Mouse (Mus musculus) bone marrow, adult 2 months (tissue): ENCODE data around the gene Me1. TPM values are rescaled to one million over a fixed set of nuclear protein-coding genes. Genes with fewer than 3 reads are reported as not detected.

ENCODE experiments used
- H3K27ac ChIP-seq: fragments of 200-500 bp; 2 replicates; pipeline ENCODE4 v1.5.1; 2012; ENCODE audit warnings: low read depth, mild to moderate bottlenecking, control low read depth, inconsistent platforms, low read length; ENCODE audit not compliant: control insufficient read depth, poor library complexity, insufficient read depth
- H3K4me1 ChIP-seq: fragments of 200-500 bp; 2 replicates; pipeline ENCODE4 v1.6.1; 2011; ENCODE audit warnings: low read length; ENCODE audit not compliant: control insufficient read depth, insufficient read depth
- H3K4me3 ChIP-seq: fragments of 200-500 bp; replicated peaks from 2 replicates; pipeline ENCODE3; 2011; ENCODE audit warnings: mild to moderate bottlenecking, low read depth, low read length, control low read depth; ENCODE audit not compliant: control insufficient read depth
- CTCF ChIP-seq: fragments of 200-500 bp; IDR thresholded peaks from 2 replicates; pipeline ENCODE4 v1.5.1; 2011; ENCODE audit warnings: low read length, control low read depth; ENCODE audit not compliant: control insufficient read depth, insufficient read depth
- POLR2A ChIP-seq: fragments of 200-500 bp; IDR thresholded peaks from 2 replicates; pipeline ENCODE4 v1.6.1; 2011; ENCODE audit warnings: low read depth, mild to moderate bottlenecking, control low read depth, low read length, borderline replicate concordance; ENCODE audit not compliant: control insufficient read depth
- WGBS: fragments of 180-500 bp; shearing (Covaris S2); methylation state at CpG from one replicate; pipeline ENCODE4 v1.1.7; 2018; 5-methylcytosine and 5-hydroxymethylcytosine counted together
- polyA plus RNA-seq: library from polyadenylated mRNA; stranded (reverse); fragments of >200 nt; gene quantifications from 2 replicates; pipeline ENCODE4 v1.2.4, GENCODE M21; 2011; ENCODE audit warnings: low replicate concordance; ENCODE audit not compliant: missing spikeins, insufficient read depth, insufficient read length

The Me1 gene
- polyA plus RNA-seq, 1 experiment, result 3.0 TPM

DNA sequence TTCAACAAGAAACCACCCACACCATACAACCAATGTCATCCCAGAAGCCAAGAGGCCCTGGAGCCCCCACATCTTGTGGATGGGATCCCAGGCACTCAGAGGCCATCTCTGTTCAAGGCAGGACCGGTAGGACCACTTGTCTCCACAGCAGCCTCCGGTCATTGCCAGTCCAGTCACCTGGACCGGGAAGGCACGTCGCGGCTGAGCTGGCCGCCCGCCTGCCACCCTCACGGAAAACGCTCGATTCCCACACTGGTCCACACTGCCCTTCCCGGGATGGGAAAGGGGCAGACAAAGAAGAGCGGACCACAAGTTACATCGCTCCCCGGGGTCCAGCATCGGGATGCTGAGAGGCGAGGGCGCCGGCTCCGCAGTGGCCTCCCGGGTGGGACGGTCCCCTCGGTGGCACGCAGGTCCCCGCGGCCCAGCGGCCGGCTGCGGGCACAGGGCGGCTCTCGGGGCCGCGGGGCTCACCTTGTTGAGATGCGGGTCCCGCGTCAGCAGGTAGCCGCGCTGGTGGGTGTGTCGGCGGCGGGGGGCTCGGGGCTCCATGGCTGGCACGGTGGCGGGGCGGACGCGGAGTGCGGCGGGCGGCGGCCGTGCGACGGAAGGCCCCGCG is 445 bp downstream of the Me1 start:
- no peaks in the 10 kb centered on the region for H3K4me1 ChIP-seq
- H3K4me3 ChIP-seq, result no peak overlapping the region
- WGBS, result 4% methylated on average over 49 of the region's 56 CpGs
- H3K27ac ChIP-seq, result no peak overlapping the region
- no peak for TF ChIP-seq CTCF
- TF ChIP-seq POLR2A, result no peak

GRCm38 (mm10) chr9:86694644-86695043 is 1.1 kb downstream of the Me1 start:
- no peak for TF ChIP-seq CTCF
- Histone ChIP-seq H3K4me1 (no peaks in the 10 kb centered on the region), H3K4me3 (no peak overlapping the region), H3K27ac (no peak overlapping the region)
- 86% methylated on average over 7 of the region's 7 CpGs for WGBS

DNA sequence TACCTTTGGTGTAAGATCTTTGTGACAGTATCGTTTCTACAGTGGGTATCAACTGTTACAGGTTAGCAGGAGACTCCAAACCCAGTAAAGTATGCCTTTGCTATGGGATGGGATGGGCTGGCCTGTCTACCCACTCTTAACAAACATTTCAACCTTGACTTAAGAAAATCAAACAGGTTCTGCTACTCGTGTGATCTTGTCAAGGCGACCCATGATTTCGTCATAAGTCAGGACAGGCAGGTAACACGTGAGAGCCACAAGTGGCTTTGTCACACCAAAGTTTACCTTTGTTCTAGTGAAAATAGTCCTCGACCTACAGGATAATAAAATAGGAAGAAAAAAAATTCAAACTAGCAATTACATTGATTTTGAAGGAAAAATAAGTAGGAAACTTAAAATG is 1.8 kb downstream of the Me1 start:
- TF ChIP-seq POLR2A (no peak), CTCF (no peak)
- Histone ChIP-seq H3K4me1 (no peaks in the 10 kb centered on the region), H3K4me3 (no peak overlapping the region), H3K27ac (no peak overlapping the region)
- WGBS, result 75% methylated on average over 6 of the region's 6 CpGs

GRCm38 (mm10) chr9:86692676-86693075 is 3.1 kb downstream of the Me1 start:
- TF ChIP-seq CTCF (no peak), POLR2A (no peak)
- Histone ChIP-seq H3K27ac (no peak overlapping the region), H3K4me1 (no peaks in the 10 kb centered on the region), H3K4me3 (no peak overlapping the region)
- 70% methylated on average over 3 of the region's 3 CpGs for WGBS

DNA sequence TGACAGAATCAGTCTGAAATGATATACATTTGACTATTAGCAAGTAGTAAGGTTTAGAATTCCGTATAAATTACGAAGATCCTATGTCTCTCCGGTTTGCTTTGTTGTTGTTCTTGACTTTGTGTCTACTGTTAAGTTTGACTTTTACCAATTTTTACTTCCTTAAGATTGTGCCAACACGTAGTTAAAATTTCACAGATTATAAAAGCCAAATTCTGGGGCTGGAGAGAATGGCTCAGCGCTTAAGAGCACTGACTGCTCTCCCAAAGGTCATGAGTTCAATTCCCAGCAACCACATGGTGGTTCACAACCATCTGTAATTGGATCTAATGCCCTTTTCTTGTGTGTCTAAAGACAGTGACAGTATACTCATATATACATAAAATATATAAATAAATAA is 3.5 kb downstream of the Me1 start:
- Histone ChIP-seq H3K4me3 (no peak overlapping the region), H3K4me1 (no peaks in the 10 kb centered on the region), H3K27ac (no peak overlapping the region)
- TF ChIP-seq POLR2A (no peak), CTCF (no peak)
- 86% methylated on average over 5 of the region's 5 CpGs for WGBS

DNA sequence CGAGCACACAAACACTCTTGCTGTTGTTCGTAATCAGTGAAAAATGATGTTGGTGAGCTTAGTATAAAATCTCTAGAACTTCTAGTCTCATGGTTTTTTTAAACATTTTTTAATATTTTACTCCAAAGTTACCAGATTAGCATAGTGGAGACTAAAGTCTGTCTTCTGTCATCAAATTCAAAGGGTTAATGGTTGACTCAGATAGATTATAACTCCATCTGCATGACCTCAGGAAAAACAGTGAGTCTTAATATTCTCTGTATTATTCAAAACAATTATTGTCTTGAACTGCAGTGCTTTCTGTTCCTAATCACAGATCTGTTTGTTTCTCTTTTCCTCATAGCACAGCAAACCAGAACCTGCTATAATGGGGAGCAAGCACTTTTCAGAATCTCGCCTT is 4.7 kb downstream of the Me1 start:
- WGBS, result 83% methylated on average over 3 of the region's 3 CpGs
- TF ChIP-seq POLR2A, result no peak
- TF ChIP-seq CTCF, result no peak
- no peak overlapping the region for H3K27ac ChIP-seq
- H3K4me3 ChIP-seq, result no peak overlapping the region
- H3K4me1 ChIP-seq, result no peaks in the 10 kb centered on the region

- H3K27ac ChIP-seq, result no peak overlapping the region
- H3K4me1 ChIP-seq, result no peaks in the 10 kb centered on the region
- 78% methylated on average over 8 of the region's 8 CpGs for WGBS
- no peak overlapping the region for H3K4me3 ChIP-seq
- TF ChIP-seq CTCF, result no peak
- no peak for TF ChIP-seq POLR2A
These were observed 12.0 kb downstream of the Me1 start for GRCm38 (mm10) chr9:86683713-86684209.

DNA sequence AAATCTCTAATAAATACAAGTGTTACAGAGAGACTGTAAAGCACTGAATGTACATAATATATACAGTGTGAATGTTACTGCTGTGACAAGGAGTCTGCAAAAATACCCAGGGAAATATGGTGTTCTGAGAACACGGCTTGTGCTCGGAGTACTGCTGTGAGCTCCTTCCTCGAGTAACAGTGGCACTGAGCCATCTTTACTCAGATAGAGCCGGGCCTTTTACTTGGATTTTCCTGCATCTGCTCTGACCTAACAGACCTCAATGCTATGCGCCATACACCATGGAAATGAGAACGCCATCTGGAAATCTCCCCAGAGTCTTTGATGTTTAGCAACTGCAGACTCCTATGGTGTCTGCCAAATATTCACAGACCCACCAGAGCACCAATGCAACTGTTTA is 12.9 kb downstream of the Me1 start:
- 83% methylated on average over 6 of the region's 6 CpGs for WGBS
- no peak overlapping the region for H3K4me3 ChIP-seq
- no peak overlapping the region for H3K27ac ChIP-seq
- TF ChIP-seq CTCF (no peak), POLR2A (no peak)
- H3K4me1 ChIP-seq, result no peaks in the 10 kb centered on the region

DNA sequence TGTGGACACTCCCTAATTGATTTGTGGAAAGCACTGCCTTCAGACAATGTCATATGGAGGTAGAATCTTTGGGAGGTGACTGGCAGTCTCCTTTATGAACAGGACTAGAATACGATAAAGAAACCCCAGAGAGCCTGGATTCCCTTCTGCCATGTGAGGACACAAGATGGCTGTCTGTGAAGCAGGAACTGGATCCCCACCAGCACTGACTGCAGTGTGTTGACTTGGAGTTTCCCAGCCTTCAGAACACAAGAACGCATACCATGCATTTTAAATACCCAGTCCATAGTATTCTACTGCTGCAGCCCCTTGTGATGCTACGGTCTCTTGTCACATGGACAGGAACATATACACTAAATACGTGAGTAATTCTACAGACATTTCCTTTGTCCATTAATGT is 13.5 kb downstream of the Me1 start:
- Histone ChIP-seq H3K4me1 (no peaks in the 10 kb centered on the region), H3K27ac (no peak overlapping the region), H3K4me3 (no peak overlapping the region)
- TF ChIP-seq POLR2A (no peak), CTCF (no peak)
- 83% methylated on average over 4 of the region's 4 CpGs for WGBS
